Mouse (Mus musculus): ENCODE results near the gene Agxt2. TPM values are rescaled to one million over a fixed set of nuclear protein-coding genes. Genes with fewer than 3 reads are reported as not detected.

Agxt2 gene
- polyA plus RNA-seq, 1 experiment from 2014 or later = 4.3 TPM

GRCm38 (mm10) chr15:10366331-10366730 is 8.0 kb downstream of the Agxt2 start:
- no peaks in the 10 kb centered on the region for H3K27me3 ChIP-seq (replicated peaks; ENCODE audit: control insufficient read depth, insufficient read depth, low read length)
- H3K4me3 ChIP-seq (ENCODE audit: low read depth, low read length) = no peak overlapping the region
- H3K4me2 ChIP-seq = no peak overlapping the region
- DNase-seq (ENCODE audit: low spot score) (no peak), ATAC-seq (replicated peaks; ENCODE audit: low FRiP score) (no peak)
- H3K9me3 ChIP-seq (ENCODE audit: control insufficient read depth, low read length) = no peaks in the 10 kb centered on the region
- no peak overlapping the region for H3K9ac ChIP-seq (ENCODE audit: low read depth, low read length)
- WGBS = 88% methylated on average over 2 of the region's 2 CpGs
- H3K27ac ChIP-seq (ENCODE audit: low read depth, low read length) = no peak overlapping the region
- no peaks in the 10 kb centered on the region for H3K36me3 ChIP-seq (ENCODE audit: control insufficient read depth, insufficient read depth, low read length)
- H3K4me1 ChIP-seq (replicated peaks; ENCODE audit: control insufficient read depth, insufficient read depth, low read length) = no peaks in the 10 kb centered on the region

- no peak overlapping the region for H3K9ac ChIP-seq (ENCODE audit: low read depth, low read length)
- no peak for ATAC-seq (replicated peaks; ENCODE audit: low FRiP score)
- 37% methylated on average over 3 of the region's 3 CpGs for WGBS
Observed at GRCm38 (mm10) chr15:10375404-10375803, 17.1 kb downstream of the Agxt2 start.

GRCm38 (mm10) chr15:10378338-10378959 is 20.1 kb downstream of the Agxt2 start:
- H3K27me3 ChIP-seq (replicated peaks; ENCODE audit: control insufficient read depth, insufficient read depth, low read length) = no peaks in the 10 kb centered on the region
- H3K27ac ChIP-seq (ENCODE audit: low read depth, low read length) = no peak overlapping the region
- no peak overlapping the region for H3K4me3 ChIP-seq (ENCODE audit: low read depth, low read length)
- no peaks in the 10 kb centered on the region for H3K9me3 ChIP-seq (ENCODE audit: control insufficient read depth, low read length)
- DNase-seq (ENCODE audit: low spot score) (no peak), ATAC-seq (replicated peaks; ENCODE audit: low FRiP score) (no peak)
- H3K36me3 ChIP-seq (ENCODE audit: control insufficient read depth, insufficient read depth, low read length) = no peaks in the 10 kb centered on the region
- WGBS = 76% methylated on average over 4 of the region's 4 CpGs
- H3K9ac ChIP-seq (ENCODE audit: low read depth, low read length) = no peak overlapping the region
- H3K4me2 ChIP-seq = no peak overlapping the region
- H3K4me1 ChIP-seq (replicated peaks; ENCODE audit: control insufficient read depth, insufficient read depth, low read length) = no peaks in the 10 kb centered on the region

More at GRCm38 (mm10) chr15:10375404-10375803, 17.1 kb downstream of the Agxt2 start:
- no peak overlapping the region for H3K4me2 ChIP-seq
- DNase-seq (ENCODE audit: low spot score) = no peak
- no peak overlapping the region for H3K27ac ChIP-seq (ENCODE audit: low read depth, low read length)
- H3K4me3 ChIP-seq (ENCODE audit: low read depth, low read length) = no peak overlapping the region
- H3K36me3 ChIP-seq (ENCODE audit: control insufficient read depth, insufficient read depth, low read length) = no peaks in the 10 kb centered on the region
- H3K4me1 ChIP-seq (replicated peaks; ENCODE audit: control insufficient read depth, insufficient read depth, low read length) = no peaks in the 10 kb centered on the region
- H3K9me3 ChIP-seq (ENCODE audit: control insufficient read depth, low read length) = no peaks in the 10 kb centered on the region
- H3K27me3 ChIP-seq (replicated peaks; ENCODE audit: control insufficient read depth, insufficient read depth, low read length) = no peaks in the 10 kb centered on the region

- DNase-seq (ENCODE audit: low spot score) = no peak
Observed at GRCm38 (mm10) chr15:10379757-10380458, 21.6 kb downstream of the Agxt2 start.

GRCm38 (mm10) chr15:10387263-10387662 is 28.9 kb downstream of the Agxt2 start:
- Histone ChIP-seq H3K4me3 (ENCODE audit: low read depth, low read length) (no peak overlapping the region), H3K27ac (ENCODE audit: low read depth, low read length) (no peak overlapping the region), H3K27me3 (replicated peaks; ENCODE audit: control insufficient read depth, insufficient read depth, low read length) (no peaks in the 10 kb centered on the region), H3K9me3 (ENCODE audit: control insufficient read depth, low read length) (no peaks in the 10 kb centered on the region), H3K4me1 (replicated peaks; ENCODE audit: control insufficient read depth, insufficient read depth, low read length) (no peaks in the 10 kb centered on the region), H3K36me3 (ENCODE audit: control insufficient read depth, insufficient read depth, low read length) (no peaks in the 10 kb centered on the region), H3K9ac (ENCODE audit: low read depth, low read length) (no peak overlapping the region), H3K4me2 (no peak overlapping the region)
- 73% methylated on average over 2 of the region's 2 CpGs for WGBS
- ATAC-seq (replicated peaks; ENCODE audit: low FRiP score) (no peak), DNase-seq (ENCODE audit: low spot score) (no peak)

More at GRCm38 (mm10) chr15:10379757-10380458, 21.6 kb downstream of the Agxt2 start:
- H3K4me3 ChIP-seq (ENCODE audit: low read depth, low read length) = no peak overlapping the region
- H3K36me3 ChIP-seq (ENCODE audit: control insufficient read depth, insufficient read depth, low read length) = no peaks in the 10 kb centered on the region
- H3K4me2 ChIP-seq = no peak overlapping the region
- no peaks in the 10 kb centered on the region for H3K9me3 ChIP-seq (ENCODE audit: control insufficient read depth, low read length)
- no peaks in the 10 kb centered on the region for H3K27me3 ChIP-seq (replicated peaks; ENCODE audit: control insufficient read depth, insufficient read depth, low read length)
- no peak overlapping the region for H3K27ac ChIP-seq (ENCODE audit: low read depth, low read length)
- no peak for ATAC-seq (replicated peaks; ENCODE audit: low FRiP score)
- 83% methylated on average over 3 of the region's 3 CpGs for WGBS
- no peak overlapping the region for H3K9ac ChIP-seq (ENCODE audit: low read depth, low read length)
- H3K4me1 ChIP-seq (replicated peaks; ENCODE audit: control insufficient read depth, insufficient read depth, low read length) = no peaks in the 10 kb centered on the region

GRCm38 (mm10) chr15:10399795-10400194 is 41.5 kb downstream of the Agxt2 start:
- Histone ChIP-seq H3K4me3 (ENCODE audit: low read depth, low read length) (no peak overlapping the region), H3K9me3 (ENCODE audit: control insufficient read depth, low read length) (no peaks in the 10 kb centered on the region), H3K9ac (ENCODE audit: low read depth, low read length) (no peak overlapping the region), H3K36me3 (ENCODE audit: control insufficient read depth, insufficient read depth, low read length) (no peaks in the 10 kb centered on the region), H3K27me3 (replicated peaks; ENCODE audit: control insufficient read depth, insufficient read depth, low read length) (no peaks in the 10 kb centered on the region), H3K27ac (ENCODE audit: low read depth, low read length) (no peak overlapping the region), H3K4me1 (replicated peaks; ENCODE audit: control insufficient read depth, insufficient read depth, low read length) (no peaks in the 10 kb centered on the region), H3K4me2 (no peak overlapping the region)
- 58% methylated on average over 2 of the region's 2 CpGs for WGBS
- DNase-seq (ENCODE audit: low spot score) (no peak), ATAC-seq (replicated peaks; ENCODE audit: low FRiP score) (peak; percentile 77)

GRCm38 (mm10) chr15:10400415-10400814 is 42.1 kb downstream of the Agxt2 start:
- Histone ChIP-seq H3K9ac (ENCODE audit: low read depth, low read length) (no peak overlapping the region), H3K27me3 (replicated peaks; ENCODE audit: control insufficient read depth, insufficient read depth, low read length) (no peaks in the 10 kb centered on the region), H3K27ac (ENCODE audit: low read depth, low read length) (no peak overlapping the region), H3K36me3 (ENCODE audit: control insufficient read depth, insufficient read depth, low read length) (no peaks in the 10 kb centered on the region), H3K4me2 (no peak overlapping the region), H3K4me1 (replicated peaks; ENCODE audit: control insufficient read depth, insufficient read depth, low read length) (no peaks in the 10 kb centered on the region), H3K9me3 (ENCODE audit: control insufficient read depth, low read length) (no peaks in the 10 kb centered on the region), H3K4me3 (ENCODE audit: low read depth, low read length) (no peak overlapping the region)
- ATAC-seq (replicated peaks; ENCODE audit: low FRiP score) (no peak), DNase-seq (ENCODE audit: low spot score) (no peak)
- 65% methylated on average over 3 of the region's 3 CpGs for WGBS

GRCm38 (mm10) chr15:10409842-10410241 is 51.5 kb downstream of the Agxt2 start:
- Histone ChIP-seq H3K36me3 (ENCODE audit: control insufficient read depth, insufficient read depth, low read length) (no peaks in the 10 kb centered on the region), H3K9ac (ENCODE audit: low read depth, low read length) (no peak overlapping the region), H3K4me3 (ENCODE audit: low read depth, low read length) (no peak overlapping the region), H3K27ac (ENCODE audit: low read depth, low read length) (no peak overlapping the region), H3K4me2 (no peak overlapping the region), H3K9me3 (ENCODE audit: control insufficient read depth, low read length) (no peaks in the 10 kb centered on the region), H3K4me1 (replicated peaks; ENCODE audit: control insufficient read depth, insufficient read depth, low read length) (no peaks in the 10 kb centered on the region), H3K27me3 (replicated peaks; ENCODE audit: control insufficient read depth, insufficient read depth, low read length) (no peaks in the 10 kb centered on the region)
- 83% methylated on average over 3 of the region's 3 CpGs for WGBS
- ATAC-seq (replicated peaks; ENCODE audit: low FRiP score) = no peak
- no peak for DNase-seq (ENCODE audit: low spot score)

GRCm38 (mm10) chr15:10410881-10411280 is 52.5 kb downstream of the Agxt2 start:
- no peak overlapping the region for H3K4me3 ChIP-seq (ENCODE audit: low read depth, low read length)
- H3K4me2 ChIP-seq = no peak overlapping the region
- ATAC-seq (replicated peaks; ENCODE audit: low FRiP score) (no peak), DNase-seq (ENCODE audit: low spot score) (no peak)
- H3K9me3 ChIP-seq (ENCODE audit: control insufficient read depth, low read length) = no peaks in the 10 kb centered on the region
- no peak overlapping the region for H3K9ac ChIP-seq (ENCODE audit: low read depth, low read length)
- H3K4me1 ChIP-seq (replicated peaks; ENCODE audit: control insufficient read depth, insufficient read depth, low read length) = no peaks in the 10 kb centered on the region
- no peaks in the 10 kb centered on the region for H3K27me3 ChIP-seq (replicated peaks; ENCODE audit: control insufficient read depth, insufficient read depth, low read length)
- no peaks in the 10 kb centered on the region for H3K36me3 ChIP-seq (ENCODE audit: control insufficient read depth, insufficient read depth, low read length)
- no peak overlapping the region for H3K27ac ChIP-seq (ENCODE audit: low read depth, low read length)
- WGBS = 80% methylated on average over 2 of the region's 2 CpGs

All from liver, embryonic 11.5 days (tissue).